Mouse (Mus musculus): ENCODE data around the gene Foxp1. TPM values are rescaled to one million over a fixed set of nuclear protein-coding genes. Genes with fewer than 3 reads are reported as not detected.

Gene Foxp1
- polyA plus RNA-seq, 1 experiment = 73.4 TPM

DNA sequence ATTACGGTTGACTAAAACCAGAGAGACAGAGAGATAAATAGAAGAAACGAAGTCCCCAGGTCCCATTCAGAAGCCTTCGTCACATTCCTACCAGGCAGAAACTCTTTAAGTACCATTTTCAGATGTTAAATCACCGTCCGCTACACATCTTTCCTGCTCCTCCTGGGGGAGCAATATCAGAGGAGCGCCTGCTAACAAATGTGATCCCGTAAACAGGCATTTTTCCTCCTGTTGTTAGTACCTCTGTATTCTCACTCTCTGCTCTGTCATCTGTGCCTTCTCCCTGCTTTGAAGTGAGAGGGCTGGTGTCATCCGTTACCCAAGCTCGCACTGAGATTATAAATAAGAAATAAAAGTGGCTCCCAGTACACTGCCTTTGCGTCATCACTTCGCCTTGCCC is 384.5 kb downstream of the Foxp1 start:
- Histone ChIP-seq H3K4me1 (ENCODE audit: control insufficient read depth, insufficient read depth, low read length) (peaks cover 2% of the 10 kb centered on the region; the same call in 1 of the 2 replicates), H3K4me3 (ENCODE audit: insufficient read depth, low read length) (no peak overlapping the region), H3K27ac (ENCODE audit: insufficient read depth, low read depth, low read length) (no peak overlapping the region)
- TF ChIP-seq CTCF (IDR thresholded peaks at IDR 0.05; ENCODE audit: low read depth, low read length) (no peak), POLR2A (IDR thresholded peaks at IDR 0.05; ENCODE audit: borderline replicate concordance, low read depth, low read length) (no peak)

- H3K4me3 ChIP-seq (ENCODE audit: insufficient read depth, low read length) = no peak overlapping the region
- no peak for TF ChIP-seq CTCF (IDR thresholded peaks at IDR 0.05; ENCODE audit: low read depth, low read length)
- no peak for TF ChIP-seq POLR2A (IDR thresholded peaks at IDR 0.05; ENCODE audit: borderline replicate concordance, low read depth, low read length)
Measured at GRCm38 (mm10) chr6:99137071-99137470, 385.4 kb downstream of the Foxp1 start.

GRCm38 (mm10) chr6:99135938-99136729 is 386.4 kb downstream of the Foxp1 start:
- TF ChIP-seq CTCF (IDR thresholded peaks at IDR 0.05; ENCODE audit: low read depth, low read length) (no peak), POLR2A (IDR thresholded peaks at IDR 0.05; ENCODE audit: borderline replicate concordance, low read depth, low read length) (no peak)
- peaks cover 2% of the 10 kb centered on the region; the same call in 1 of the 2 replicates for H3K4me1 ChIP-seq (ENCODE audit: control insufficient read depth, insufficient read depth, low read length)
- no peak overlapping the region for H3K27ac ChIP-seq (ENCODE audit: insufficient read depth, low read depth, low read length)
- no peak overlapping the region for H3K4me3 ChIP-seq (ENCODE audit: insufficient read depth, low read length)

More at GRCm38 (mm10) chr6:99137071-99137470, 385.4 kb downstream of the Foxp1 start:
- Histone ChIP-seq H3K27ac (ENCODE audit: insufficient read depth, low read depth, low read length) (no peak overlapping the region), H3K4me1 (ENCODE audit: control insufficient read depth, insufficient read depth, low read length) (peaks cover 2% of the 10 kb centered on the region; the same call in 1 of the 2 replicates)

GRCm38 (mm10) chr6:99131815-99132214 is 390.7 kb downstream of the Foxp1 start:
- TF ChIP-seq POLR2A (IDR thresholded peaks at IDR 0.05; ENCODE audit: borderline replicate concordance, low read depth, low read length) = no peak
- no peak for TF ChIP-seq CTCF (IDR thresholded peaks at IDR 0.05; ENCODE audit: low read depth, low read length)
- Histone ChIP-seq H3K4me1 (ENCODE audit: control insufficient read depth, insufficient read depth, low read length) (no peaks in the 10 kb centered on the region; the same call in 1 of the 2 replicates), H3K27ac (ENCODE audit: insufficient read depth, low read depth, low read length) (no peak overlapping the region), H3K4me3 (ENCODE audit: insufficient read depth, low read length) (no peak overlapping the region)

GRCm38 (mm10) chr6:99130758-99131410 is 391.6 kb downstream of the Foxp1 start:
- H3K4me1 ChIP-seq (ENCODE audit: control insufficient read depth, insufficient read depth, low read length) = no peaks in the 10 kb centered on the region; the same call in 1 of the 2 replicates
- no peak overlapping the region for H3K27ac ChIP-seq (ENCODE audit: insufficient read depth, low read depth, low read length)
- TF ChIP-seq POLR2A (IDR thresholded peaks at IDR 0.05; ENCODE audit: borderline replicate concordance, low read depth, low read length) (no peak), CTCF (IDR thresholded peaks at IDR 0.05; ENCODE audit: low read depth, low read length) (no peak)
- H3K4me3 ChIP-seq (ENCODE audit: insufficient read depth, low read length) = no peak overlapping the region

- Histone ChIP-seq H3K27ac (ENCODE audit: insufficient read depth, low read depth, low read length) (no peak overlapping the region), H3K4me1 (ENCODE audit: control insufficient read depth, insufficient read depth, low read length) (no peaks in the 10 kb centered on the region; the same call in 1 of the 2 replicates), H3K4me3 (ENCODE audit: insufficient read depth, low read length) (no peak overlapping the region)
- TF ChIP-seq CTCF (IDR thresholded peaks at IDR 0.05; ENCODE audit: low read depth, low read length) (no peak), POLR2A (IDR thresholded peaks at IDR 0.05; ENCODE audit: borderline replicate concordance, low read depth, low read length) (no peak)
Measured at GRCm38 (mm10) chr6:99126717-99127116, 395.8 kb downstream of the Foxp1 start.

- Histone ChIP-seq H3K4me1 (ENCODE audit: control insufficient read depth, insufficient read depth, low read length) (no peaks in the 10 kb centered on the region), H3K27ac (ENCODE audit: insufficient read depth, low read depth, low read length) (no peak overlapping the region), H3K4me3 (ENCODE audit: insufficient read depth, low read length) (no peak overlapping the region)
- TF ChIP-seq CTCF (IDR thresholded peaks at IDR 0.05; ENCODE audit: low read depth, low read length) = no peak
- no peak for TF ChIP-seq POLR2A (IDR thresholded peaks at IDR 0.05; ENCODE audit: borderline replicate concordance, low read depth, low read length)
Measured at GRCm38 (mm10) chr6:99120776-99121766, 401.4 kb downstream of the Foxp1 start.

DNA sequence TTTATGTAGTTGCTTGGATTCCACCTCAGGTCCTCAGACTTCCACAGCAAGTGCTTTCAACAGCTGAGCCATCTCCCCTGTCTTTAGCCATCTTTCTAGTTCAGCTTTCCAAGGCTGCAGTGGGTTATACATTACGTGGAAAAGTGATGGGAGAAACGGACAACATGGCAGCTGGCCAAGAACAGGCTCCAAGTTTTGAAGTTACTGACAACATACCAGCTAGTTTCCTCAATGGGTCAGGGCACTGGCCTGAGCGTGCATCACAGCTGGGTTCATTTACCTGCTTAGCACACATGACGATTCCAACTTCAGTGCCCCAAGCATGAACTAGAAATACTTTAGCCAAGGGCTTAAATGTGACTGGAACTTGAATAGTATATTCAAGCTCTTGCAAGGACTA is 404.0 kb downstream of the Foxp1 start:
- TF ChIP-seq POLR2A (IDR thresholded peaks at IDR 0.05; ENCODE audit: borderline replicate concordance, low read depth, low read length) = no peak
- no peak for TF ChIP-seq CTCF (IDR thresholded peaks at IDR 0.05; ENCODE audit: low read depth, low read length)
- H3K4me3 ChIP-seq (ENCODE audit: insufficient read depth, low read length) = no peak overlapping the region
- H3K27ac ChIP-seq (ENCODE audit: insufficient read depth, low read depth, low read length) = no peak overlapping the region
- no peaks in the 10 kb centered on the region for H3K4me1 ChIP-seq (ENCODE audit: control insufficient read depth, insufficient read depth, low read length)

- no peak for TF ChIP-seq POLR2A (IDR thresholded peaks at IDR 0.05; ENCODE audit: borderline replicate concordance, low read depth, low read length)
- no peak for TF ChIP-seq CTCF (IDR thresholded peaks at IDR 0.05; ENCODE audit: low read depth, low read length)
- Histone ChIP-seq H3K4me3 (ENCODE audit: insufficient read depth, low read length) (no peak overlapping the region), H3K27ac (ENCODE audit: insufficient read depth, low read depth, low read length) (no peak overlapping the region), H3K4me1 (ENCODE audit: control insufficient read depth, insufficient read depth, low read length) (no peaks in the 10 kb centered on the region)
Measured at GRCm38 (mm10) chr6:99117411-99117810, 405.1 kb downstream of the Foxp1 start.
